Mouse (Mus musculus) heart, embryonic 16.5 days (tissue): Measurements from ENCODE around the gene Riok1. TPM values are rescaled to one million over a fixed set of nuclear protein-coding genes. Genes with fewer than 3 reads are reported as not detected.

Experiments
- ATAC-seq: fragments of 200-750 bp; cut with Nextera tagmentation; replicated peaks from 2 replicates; pipeline ENCODE4 v1.8.0; 2017; ENCODE audit warnings: moderate number of reproducible peaks; ENCODE audit not compliant: insufficient read depth, low FRiP score; ENCODE audit errors: extremely low read depth
- H3K27ac ChIP-seq: fragments of 300-500 bp; sonication (generic); 2 replicates; pipeline ENCODE4 v1.5.1; 2014; ENCODE audit warnings: mild to moderate bottlenecking, low read length, control low read depth, moderate library complexity
- H3K27me3 ChIP-seq: fragments of 300-500 bp; sonication (generic); 2 replicates; pipeline ENCODE4 v1.6.1; 2014; ENCODE audit warnings: low read length, mixed read lengths; ENCODE audit not compliant: control insufficient read depth, insufficient read depth
- H3K36me3 ChIP-seq: fragments of 300-500 bp; sonication (generic); 2 replicates; pipeline ENCODE4 v1.6.1; 2014; ENCODE audit not compliant: control insufficient read depth, insufficient read depth
- H3K4me1 ChIP-seq: fragments of 300-500 bp; sonication (generic); 2 replicates; pipeline ENCODE4 v1.6.1; 2014; ENCODE audit warnings: low read length, mixed read lengths; ENCODE audit not compliant: control insufficient read depth, insufficient read depth
- H3K4me2 ChIP-seq: fragments of 300-500 bp; sonication (generic); 2 replicates; pipeline ENCODE4 v1.6.1; 2014; ENCODE audit warnings: low read depth, mild to moderate bottlenecking, control low read depth, low read length
- H3K4me3 ChIP-seq: fragments of 300-500 bp; sonication (generic); 2 replicates; pipeline ENCODE4 v1.5.1; 2014; ENCODE audit warnings: mild to moderate bottlenecking, control low read depth, low read length
- H3K9ac ChIP-seq: fragments of 300-500 bp; sonication (generic); 2 replicates; pipeline ENCODE4 v1.6.1; 2014; ENCODE audit warnings: low read length, control low read depth
- H3K9me3 ChIP-seq: fragments of 300-500 bp; sonication (generic); replicated peaks from 2 replicates; pipeline ENCODE4 v1.6.1; 2016; ENCODE audit warnings: low read length; ENCODE audit not compliant: control insufficient read depth
- WGBS: fragments of 180-500 bp; shearing (Covaris S2); extraction: QIAGEN DNeasy Blood & Tissue Kit; methylation state at CpG from one replicate; pipeline ENCODE4 v1.1.7; 2014; 5-methylcytosine and 5-hydroxymethylcytosine counted together
- polyA plus RNA-seq: library from polyadenylated mRNA; unstranded; fragments of >200 nt; fragmentation: Nextera tagmentation; extraction: Ambion mirVana; gene quantifications from 2 replicates; pipeline ENCODE4 v1.2.1, GENCODE M21; 2015

The Riok1 gene
- polyA plus RNA-seq, 1 experiment from 2014 or later = 36.0 TPM

DNA sequence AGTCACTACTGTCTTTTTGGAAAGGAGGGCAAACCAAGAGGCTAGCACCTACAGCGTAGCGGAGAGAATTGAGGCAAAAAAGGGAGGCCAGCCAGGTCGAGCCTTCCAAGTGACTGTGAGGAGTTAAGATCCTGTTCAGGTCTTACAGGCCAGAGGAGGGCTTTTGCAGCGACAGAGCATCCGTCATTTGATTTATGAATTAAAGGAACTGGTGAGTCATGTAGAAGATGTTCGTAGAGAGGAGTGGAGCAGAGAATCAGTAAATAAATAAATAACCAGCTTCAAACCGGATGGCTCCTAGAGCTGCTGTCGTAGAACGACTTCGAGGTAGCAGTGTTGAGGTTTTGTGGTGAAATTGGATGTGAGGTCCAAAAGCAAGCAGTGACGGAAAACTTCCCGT is 1.0 kb downstream of the Riok1 start:
- Histone ChIP-seq H3K27me3 (no peaks in the 10 kb centered on the region), H3K9ac (peak overlapping the region; percentile 93), H3K4me3 (peak overlapping the region; percentile 88), H3K9me3 (no peaks in the 10 kb centered on the region), H3K27ac (no peak overlapping the region; the same call in 1 of the 2 replicates), H3K4me1 (peaks cover 15% of the 10 kb centered on the region), H3K4me2 (peak overlapping the region; percentile 93), H3K36me3 (peaks cover 17% of the 10 kb centered on the region)
- ATAC-seq = no peak
- WGBS = 35% methylated on average over 12 of the region's 12 CpGs

GRCm38 (mm10) chr13:38049888-38050287 is 13.1 kb downstream of the Riok1 start:
- Histone ChIP-seq H3K9ac (no peak overlapping the region), H3K27ac (no peak overlapping the region), H3K27me3 (no peaks in the 10 kb centered on the region), H3K4me3 (no peak overlapping the region), H3K4me2 (no peak overlapping the region), H3K36me3 (peaks cover 65% of the 10 kb centered on the region), H3K4me1 (no peaks in the 10 kb centered on the region), H3K9me3 (no peaks in the 10 kb centered on the region)
- ATAC-seq = no peak
- 34% methylated on average over 3 of the region's 3 CpGs for WGBS

- no peak overlapping the region for H3K9ac ChIP-seq
- no peak overlapping the region for H3K27ac ChIP-seq
- no peak for ATAC-seq
- H3K4me1 ChIP-seq = no peaks in the 10 kb centered on the region
- H3K4me2 ChIP-seq = no peak overlapping the region
- 86% methylated on average over 11 of the region's 11 CpGs for WGBS
- H3K4me3 ChIP-seq = no peak overlapping the region
- H3K36me3 ChIP-seq = peaks cover 39% of the 10 kb centered on the region
- H3K9me3 ChIP-seq = no peaks in the 10 kb centered on the region
- no peaks in the 10 kb centered on the region for H3K27me3 ChIP-seq
Measured at GRCm38 (mm10) chr13:38062678-38063077, 25.9 kb downstream of the Riok1 start.

- Histone ChIP-seq H3K9me3 (no peaks in the 10 kb centered on the region), H3K9ac (no peak overlapping the region), H3K4me2 (no peak overlapping the region), H3K4me3 (no peak overlapping the region), H3K27ac (no peak overlapping the region), H3K27me3 (no peaks in the 10 kb centered on the region), H3K36me3 (peaks cover 24% of the 10 kb centered on the region), H3K4me1 (no peaks in the 10 kb centered on the region)
- ATAC-seq = no peak; the same call in 1 of the 2 replicates
- WGBS = 65% methylated on average over 11 of the region's 11 CpGs
Measured at GRCm38 (mm10) chr13:38064854-38065663, 28.3 kb downstream of the Riok1 start.

DNA sequence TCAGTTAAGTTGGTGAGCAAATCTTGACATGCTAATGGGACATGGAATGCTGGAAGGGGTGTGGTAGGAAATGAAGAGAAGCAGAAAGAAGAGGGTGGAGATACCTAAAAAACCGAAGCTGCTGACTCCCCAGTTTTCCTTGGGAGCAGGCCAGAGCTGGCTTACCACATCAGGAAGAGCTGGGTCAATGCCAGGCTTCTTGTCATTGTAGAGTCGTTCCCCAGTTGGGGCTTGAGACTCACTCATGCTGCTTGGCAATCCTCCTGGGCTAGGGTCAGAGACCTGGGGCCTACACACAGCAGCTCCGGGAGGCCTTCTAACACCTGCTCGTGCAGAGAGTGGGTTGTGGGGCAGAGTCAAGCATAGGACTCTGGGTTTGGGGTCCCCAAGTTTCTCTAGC is 34.1 kb downstream of the Riok1 start:
- Histone ChIP-seq H3K27ac (peak overlapping the region; percentile 56), H3K4me3 (no peak overlapping the region), H3K9me3 (no peaks in the 10 kb centered on the region), H3K4me1 (peaks cover 21% of the 10 kb centered on the region), H3K4me2 (no peak overlapping the region), H3K9ac (no peak overlapping the region), H3K27me3 (no peaks in the 10 kb centered on the region), H3K36me3 (no peaks in the 10 kb centered on the region)
- 22% methylated on average over 4 of the region's 4 CpGs for WGBS
- ATAC-seq = peak; percentile 74

DNA sequence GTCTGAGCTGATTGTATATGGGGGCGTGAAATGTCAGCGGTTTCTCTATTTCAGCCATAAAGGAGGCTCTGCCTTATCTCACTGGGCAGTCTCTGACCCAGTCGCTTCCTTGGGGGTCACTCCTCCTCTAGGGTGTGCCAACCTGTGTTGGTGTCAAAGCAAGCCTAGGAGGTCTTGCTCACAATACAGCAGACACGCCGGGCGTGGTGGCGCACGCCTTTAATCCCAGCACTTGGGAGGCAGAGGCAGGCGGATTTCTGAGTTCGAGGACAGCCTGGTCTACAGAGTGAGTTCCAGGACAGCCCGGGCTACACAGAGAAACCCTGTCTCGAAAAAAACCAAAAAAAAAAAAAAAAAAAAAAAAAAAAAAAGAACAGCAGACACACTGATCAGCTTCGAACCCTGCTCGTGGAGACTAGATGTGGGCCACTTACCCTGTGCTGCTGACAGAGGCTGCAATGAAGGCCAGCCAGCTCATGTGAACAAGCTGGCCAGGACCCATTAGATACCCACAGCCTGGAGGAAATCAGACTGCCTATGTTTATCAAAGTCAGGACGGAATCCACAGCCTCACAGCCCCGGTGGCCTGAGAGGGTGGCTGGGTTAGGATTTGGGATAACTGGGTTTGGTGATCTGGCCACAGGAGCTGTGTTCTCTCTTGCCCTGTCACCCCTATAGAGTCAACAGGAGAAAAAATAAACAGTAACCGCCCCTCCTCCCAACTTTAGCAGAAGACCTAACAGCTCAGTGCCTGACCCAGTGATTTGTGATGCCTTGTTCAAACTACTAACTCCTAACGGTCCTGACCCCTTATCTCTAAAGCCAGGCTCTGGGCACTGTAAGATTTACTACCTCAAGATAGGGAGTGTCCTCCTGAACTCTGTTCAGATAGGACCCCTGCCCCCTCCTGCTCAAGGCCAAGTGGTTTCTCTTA is 36.8 kb downstream of the Riok1 start:
- Histone ChIP-seq H3K27me3 (no peaks in the 10 kb centered on the region), H3K27ac (peak overlapping the region; percentile 78), H3K9ac (peak overlapping the region; percentile 44), H3K4me3 (no peak overlapping the region), H3K36me3 (no peaks in the 10 kb centered on the region), H3K9me3 (no peaks in the 10 kb centered on the region), H3K4me2 (no peak overlapping the region), H3K4me1 (peaks cover 21% of the 10 kb centered on the region)
- 63% methylated on average over 18 of the region's 18 CpGs for whole genome bisulfite sequencing
- no peak for ATAC-seq

GRCm38 (mm10) chr13:38074404-38074803 is 37.6 kb downstream of the Riok1 start:
- Histone ChIP-seq H3K36me3 (no peaks in the 10 kb centered on the region), H3K4me1 (peaks cover 21% of the 10 kb centered on the region), H3K27me3 (no peaks in the 10 kb centered on the region), H3K4me2 (no peak overlapping the region), H3K9me3 (no peaks in the 10 kb centered on the region), H3K4me3 (no peak overlapping the region), H3K27ac (peak overlapping the region; percentile 78), H3K9ac (peak overlapping the region; percentile 44)
- peak; percentile 53 for ATAC-seq
- WGBS = 15% methylated on average over 5 of the region's 5 CpGs

GRCm38 (mm10) chr13:38077113-38077512 is 40.3 kb downstream of the Riok1 start:
- H3K36me3 ChIP-seq = no peaks in the 10 kb centered on the region
- 31% methylated on average over 11 of the region's 11 CpGs for WGBS
- no peaks in the 10 kb centered on the region for H3K9me3 ChIP-seq
- H3K27ac ChIP-seq = no peak overlapping the region
- peaks cover 13% of the 10 kb centered on the region for H3K4me1 ChIP-seq
- no peak overlapping the region for H3K4me3 ChIP-seq
- H3K27me3 ChIP-seq = no peaks in the 10 kb centered on the region
- no peak overlapping the region for H3K4me2 ChIP-seq
- no peak overlapping the region for H3K9ac ChIP-seq
- no peak for ATAC-seq

DNA sequence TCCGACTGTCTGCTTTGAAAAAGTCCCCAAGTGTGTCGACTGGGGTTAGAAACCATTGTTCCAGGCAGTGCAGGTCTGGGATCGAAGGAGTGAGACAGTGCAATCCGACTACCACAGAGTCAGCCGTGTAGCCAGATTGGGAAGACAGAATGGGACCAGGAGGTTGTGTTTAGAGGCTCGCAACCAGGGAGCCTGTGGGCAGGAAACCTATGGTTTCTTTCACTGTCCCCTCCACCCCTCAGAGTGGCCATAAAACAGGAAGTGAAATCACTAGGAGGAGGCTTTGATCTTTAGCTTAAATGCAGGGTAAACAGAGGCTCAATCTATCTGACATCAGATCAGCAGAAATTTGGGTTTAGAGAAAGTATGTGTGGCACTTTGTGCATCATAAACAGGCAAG is 42.0 kb downstream of the Riok1 start:
- no peaks in the 10 kb centered on the region for H3K36me3 ChIP-seq
- no peak overlapping the region for H3K4me2 ChIP-seq
- H3K27me3 ChIP-seq = no peaks in the 10 kb centered on the region
- no peaks in the 10 kb centered on the region for H3K9me3 ChIP-seq
- WGBS = 54% methylated on average over 6 of the region's 6 CpGs
- ATAC-seq = no peak
- H3K4me1 ChIP-seq = peaks cover 14% of the 10 kb centered on the region
- H3K27ac ChIP-seq = no peak overlapping the region
- H3K9ac ChIP-seq = no peak overlapping the region
- H3K4me3 ChIP-seq = no peak overlapping the region
